ENCODE assay signal across 29 mouse cellular contexts in genomic region chr13:41257851-41258250, GRCm38 (mm10). TPM values are rescaled to one million over a fixed set of nuclear protein-coding genes. Genes with fewer than 3 reads are reported as not detected.
DNase-seq lines count a peak whose midpoint lies in the region; ATAC-seq and TF ChIP-seq lines count a peak whose summit lies in the region.
"Had no signal": no experiment of that assay in that cellular context is flagged by ENCODE, and none has a peak within 500 bp of the region (broad histone marks: within the 10 kb centered on the region; RNA-seq: fewer than 3 reads in every experiment).

No protein-coding gene starts in this region.

- intact Hi-C loops in gastrocnemius, adult 2 months (cut with DNase I), result no loop called here

- H3K4me3 ChIP-seq in gastrocnemius, adult 2 months, result no peak overlapping the region
- H3K4me3 ChIP-seq: embryonic facial prominence, embryonic 13.5 days; embryonic facial prominence, embryonic 15.5 days; erythroblast, embryonic 14.5 days; forebrain, embryonic 10.5 days; forebrain, embryonic 12.5 days had no signal

- DNase-seq in cerebellum, postnatal 25 days, result no peak
- DNase-seq in gastrocnemius, adult 2 months, result no peak
- DNase-seq in gastrocnemius, postnatal 10 days, result no peak
- peak; percentile 23 for DNase-seq in brain, adult 2 months (ENCODE audit: low read depth, low spot score)
- DNase-seq: adrenal gland, adult 8-10 months; adrenal gland, postnatal 14 days; adrenal gland, postnatal 36 days; B cell, adult 2 months; cerebellum, adult 11-12 months; cerebellum, adult 2 months; cerebellum, adult 9-10 months; cerebellum, postnatal 10 days; cerebellum, postnatal 36 days; embryo, embryonic 11 days had no signal

- H3K27ac ChIP-seq in gastrocnemius, adult 2 months, result peak overlapping the region; percentile 53; the same call in 1 of the 2 replicates
- H3K27ac ChIP-seq: embryonic facial prominence, embryonic 13.5 days; embryonic facial prominence, embryonic 15.5 days; forebrain, embryonic 10.5 days; forebrain, embryonic 12.5 days had no signal

- TF ChIP-seq CTCF in gastrocnemius, adult 2 months (IDR thresholded peaks at IDR 0.05), result no peak

- 0 out of 2 replicates have a peak, but pooled peaks have one; percentile 26 for ATAC-seq in cerebellum, adult (ENCODE audit: insufficient number of reproducible peaks, low FRiP score, low TSS enrichment)
- ATAC-seq: activated CD4-positive, CD25-positive, alpha-beta regulatory T cell, adult 4 months; CD4-positive, CD25-positive, alpha-beta regulatory T cell, adult 4 months; forebrain, embryonic 14.5 days; forebrain, embryonic 16.5 days; Patski had no signal

RNA-seq across cellular contexts. Expression of gene Smim13, which starts 8.2 kb away (rescaled TPM):
- total RNA-seq in gastrocnemius, adult 2 months (2021), result 10 to 100 TPM; 37.7 to 42.7 TPM
- total RNA-seq in gastrocnemius, postnatal 10 days (2021), result 10 to 100 TPM; 23.4 to 24.5 TPM

RNA-seq across cellular contexts. Expression of gene Gm17364, which starts 15.9 kb away (rescaled TPM):
- not detected for total RNA-seq in gastrocnemius, adult 2 months (2021)
- not detected for total RNA-seq in gastrocnemius, postnatal 10 days (2021)
- total RNA-seq: adrenal gland, adult 18-20 months; adrenal gland, adult 8-10 months; adrenal gland, postnatal 14 days; adrenal gland, postnatal 36 days; CH12.LX; common myeloid progenitor, adult 5-6 weeks; G1E had no signal

RNA-seq across cellular contexts. Expression of gene Elovl2, which starts 37.6 kb away (rescaled TPM):
- under 1 TPM in 1 of 2 experiments, not detected in 1; 0.06 TPM for total RNA-seq in gastrocnemius, adult 2 months (2021)
- under 1 TPM; 0.32 to 0.38 TPM for total RNA-seq in gastrocnemius, postnatal 10 days (2021)
- total RNA-seq: CH12.LX; common myeloid progenitor, adult 5-6 weeks had no signal
